Mouse (Mus musculus) stomach, postnatal 0 days (tissue): Measurements from ENCODE around the gene Cerk.

Experiments
- CTCF ChIP-seq: IDR thresholded peaks from 2 replicates; pipeline ENCODE4 v1.5.1; 2016; ENCODE audit warnings: antibody characterized with exemption, low read depth, mild to moderate bottlenecking, moderate library complexity
- EP300 ChIP-seq: optimal IDR thresholded peaks from 2 replicates; pipeline ENCODE3; 2016; ENCODE audit warnings: antibody characterized with exemption

GRCm38 (mm10) chr15:86234001-86234400 lies 48.1 kb upstream of the Cerk start:
- TF ChIP-seq CTCF (no peak), EP300 (no peak)
